Mouse (Mus musculus) embryonic stem cell, embryonic (primary cell): Measurements from ENCODE around the gene Fam213a.

Experiments used
- CTCF ChIA-PET, 4 experiments: fragments of 300-600 bp in 2 of 4; fragments of 350-600 bp in 2 of 4; sonication (Branson Sonifier 250); formaldehyde crosslinking; loops; one replicate each; lab custom pipeline; 2022; ENCODE audit warnings: inconsistent platforms in 2 of 4; lab: Charles Lee
- POLR2A ChIA-PET, 4 experiments: fragments of 300-600 bp in 2 of 4; fragments of 350-600 bp in 2 of 4; sonication (Branson Sonifier 250); formaldehyde crosslinking; loops; one replicate each; lab custom pipeline; 2022; ENCODE audit warnings: antibody characterized with exemption in 4 of 4, inconsistent platforms in 1 of 4; lab: Charles Lee

Fam213a gene

GRCm38 (mm10) chr14:40958083-40958985, 55.3 kb downstream of the Fam213a start:
- ChIA-PET POLR2A (interaction anchor here in 3 of 4 experiments (0.9 to 10.9 kb wide), 26 partner anchors 8 to 96 kb away, joined by 3 to 182 read pairs (median 6); partner anchors contain the start of genes Tspan14 (in 3 of the 3) and Fam213a (in 1 of the 3)), CTCF (interaction anchor here in 3 of 4 experiments (0.7 to 2.4 kb wide), 4 partner anchors 8 to 41 kb away, joined by 3 to 12 read pairs (median 4); partner anchors contain the start of gene Tspan14 (in 1 of the 3))

GRCm38 (mm10) chr14:40957607-40958006, 56.0 kb downstream of the Fam213a start:
- CTCF ChIA-PET: interaction anchor here in 2 of 4 experiments (0.7 to 2.4 kb wide), 3 partner anchors 9 to 40 kb away, joined by 3 to 12 read pairs (median 5); partner anchors contain the start of gene Tspan14 (in 1 of the 2)
- POLR2A ChIA-PET: interaction anchor here in 3 of 4 experiments (0.9 to 10.9 kb wide), 18 partner anchors 9 to 95 kb away, joined by 3 to 182 read pairs (median 8); partner anchors contain the start of genes Tspan14 (in 3 of the 3) and Fam213a (in 1 of the 3)

- POLR2A ChIA-PET: interaction anchor here (0.5 to 10.9 kb wide), 66 partner anchors 8 to 190 kb away, joined by 3 to 182 read pairs (median 4); partner anchors contain the start of genes Tspan14 (in 4 of the 4), Sh2d4b (in 3 of the 4) and Fam213a (in 2 of the 4)
Measured at GRCm38 (mm10) chr14:40956252-40957146, 57.1 kb downstream of the Fam213a start.

GRCm38 (mm10) chr14:40955596-40956251, 57.9 kb downstream of the Fam213a start:
- ChIA-PET POLR2A (interaction anchor here (0.5 to 10.9 kb wide), 64 partner anchors 7 to 189 kb away, joined by 3 to 182 read pairs (median 4); partner anchors contain the start of genes Tspan14 (in 4 of the 4), Sh2d4b (in 3 of the 4) and Fam213a (in 2 of the 4)), CTCF (interaction anchor here (0.6 to 2.4 kb wide), 9 partner anchors 8 to 80 kb away, joined by 3 to 13 read pairs (median 5); partner anchors contain the start of gene Tspan14 (in 1 of the 4))

More at GRCm38 (mm10) chr14:40956252-40957146, 57.1 kb downstream of the Fam213a start:
- CTCF ChIA-PET: interaction anchor here (0.5 to 2.4 kb wide), 10 partner anchors 9 to 987 kb away, joined by 3 to 13 read pairs (median 5); partner anchors contain the start of gene Tspan14 (in 1 of the 4)

GRCm38 (mm10) chr14:40955146-40955545, 58.4 kb downstream of the Fam213a start:
- ChIA-PET CTCF (interaction anchor here in 2 of 4 experiments (0.6 to 1.7 kb wide), 5 partner anchors 7 to 38 kb away, joined by 4 to 13 read pairs (median 8); partner anchors contain the start of gene Tspan14 (in 1 of the 2)), POLR2A (interaction anchor here (0.6 to 10.9 kb wide), 39 partner anchors 7 to 92 kb away, joined by 3 to 182 read pairs (median 6); partner anchors contain the start of genes Tspan14 (in 4 of the 4), Sh2d4b (in 3 of the 4) and Fam213a (in 1 of the 4))

GRCm38 (mm10) chr14:40953381-40953780, 60.2 kb downstream of the Fam213a start:
- ChIA-PET CTCF (interaction anchor here in 1 of 4 experiments (1.2 kb wide), 1 partner anchor 36 kb away, joined by 4 read pairs; no protein-coding TSS in a partner anchor), POLR2A (interaction anchor here (0.8 to 10.9 kb wide), 19 partner anchors 7 to 62 kb away, joined by 3 to 182 read pairs (median 4); partner anchors contain the start of genes Tspan14 (in 3 of the 4), Sh2d4b (in 2 of the 4) and Fam213a (in 1 of the 4))

- ChIA-PET POLR2A (interaction anchor here in 3 of 4 experiments (0.8 to 10.9 kb wide), 15 partner anchors 6 to 61 kb away, joined by 3 to 182 read pairs (median 4); partner anchors contain the start of genes Tspan14 (in 3 of the 3), Sh2d4b (in 2 of the 3) and Fam213a (in 1 of the 3)), CTCF (interaction anchor here in 1 of 4 experiments (1.2 kb wide), 1 partner anchor 35 kb away, joined by 4 read pairs; no protein-coding TSS in a partner anchor)
Measured at GRCm38 (mm10) chr14:40952715-40953114, 60.9 kb downstream of the Fam213a start.

- ChIA-PET CTCF (interaction anchor here in 2 of 4 experiments (0.6 to 1.2 kb wide), 2 partner anchors 35 kb away, joined by 3 to 4 read pairs; no protein-coding TSS in a partner anchor), POLR2A (interaction anchor here in 3 of 4 experiments (1.0 to 10.9 kb wide), 10 partner anchors 6 to 62 kb away, joined by 3 to 182 read pairs (median 8); partner anchors contain the start of genes Tspan14 (in 3 of the 3) and Fam213a (in 1 of the 3))
Measured at GRCm38 (mm10) chr14:40952301-40952700, 61.3 kb downstream of the Fam213a start.

- ChIA-PET POLR2A (interaction anchor here (0.7 to 10.9 kb wide), 19 partner anchors 6 to 59 kb away, joined by 3 to 182 read pairs (median 8); partner anchors contain the start of genes Tspan14 (in 3 of the 4) and Sh2d4b (in 1 of the 4)), CTCF (interaction anchor here in 2 of 4 experiments (0.5 to 4.6 kb wide), 4 partner anchors 16 to 35 kb away, joined by 4 to 18 read pairs (median 9); no protein-coding TSS in a partner anchor)
Measured at GRCm38 (mm10) chr14:40949730-40950614, 63.6 kb downstream of the Fam213a start.

- CTCF ChIA-PET: interaction anchor here in 2 of 4 experiments (1.6 to 4.6 kb wide), 3 partner anchors 31 to 34 kb away, joined by 4 to 18 read pairs (median 8); no protein-coding TSS in a partner anchor
- POLR2A ChIA-PET: interaction anchor here in 3 of 4 experiments (0.7 to 10.9 kb wide), 25 partner anchors 7 to 86 kb away, joined by 3 to 182 read pairs (median 6); partner anchors contain the start of genes Tspan14 (in 3 of the 3) and Sh2d4b (in 2 of the 3)
Measured at GRCm38 (mm10) chr14:40949047-40949446, 64.5 kb downstream of the Fam213a start.

GRCm38 (mm10) chr14:40948522-40948921, 65.1 kb downstream of the Fam213a start:
- POLR2A ChIA-PET: interaction anchor here in 3 of 4 experiments (0.8 to 8.3 kb wide), 24 partner anchors 8 to 85 kb away, joined by 3 to 112 read pairs (median 7); partner anchors contain the start of genes Tspan14 (in 2 of the 3) and Sh2d4b (in 1 of the 3)

GRCm38 (mm10) chr14:40947431-40948394, 65.9 kb downstream of the Fam213a start:
- POLR2A ChIA-PET: interaction anchor here (0.5 to 8.3 kb wide), 42 partner anchors 8 to 86 kb away, joined by 3 to 112 read pairs (median 4); partner anchors contain the start of genes Tspan14 (in 2 of the 4), Fam213a (in 1 of the 4) and Sh2d4b (in 1 of the 4)
- CTCF ChIA-PET: interaction anchor here (1.1 to 4.6 kb wide), 8 partner anchors 8 to 32 kb away, joined by 3 to 18 read pairs (median 6); partner anchors contain the start of gene Tspan14 (in 1 of the 4)

More at GRCm38 (mm10) chr14:40948522-40948921, 65.1 kb downstream of the Fam213a start:
- CTCF ChIA-PET: interaction anchor here in 3 of 4 experiments (1.2 to 4.6 kb wide), 6 partner anchors 7 to 33 kb away, joined by 3 to 18 read pairs (median 6); partner anchors contain the start of gene Tspan14 (in 1 of the 3)

- ChIA-PET CTCF (interaction anchor here in 1 of 4 experiments (1.3 kb wide), 1 partner anchor 26 kb away, joined by 3 read pairs; no protein-coding TSS in a partner anchor), POLR2A (interaction anchor here in 3 of 4 experiments (0.5 to 8.3 kb wide), 6 partner anchors 10 to 51 kb away, joined by 3 to 112 read pairs (median 5); no protein-coding TSS in a partner anchor)
Measured at GRCm38 (mm10) chr14:40943802-40944201, 69.8 kb downstream of the Fam213a start.
